Mouse (Mus musculus) left cerebral cortex, postnatal 4 days (tissue): Measurements from ENCODE around the gene Lrp6. TPM values are rescaled to one million over a fixed set of nuclear protein-coding genes. Genes with fewer than 3 reads are reported as not detected.

Source experiments
- DNase-seq: peaks from one replicate; pipeline ENCODE4 v3.0.0-alpha.2; 2022
- intact Hi-C: fragments of 180-260 bp; cut with DNase I; formaldehyde crosslinking; loops from one replicate; pipeline ENCODE4 v1.15.1; 2025
- total RNA-seq, 2 experiments: library from RNA; stranded (reverse); gene quantifications; 2 replicates each; pipeline ENCODE4 v1.2.3; 2021

Gene Lrp6
- total RNA-seq: 10 to 100 TPM; 50.1 to 51.5 TPM

DNA sequence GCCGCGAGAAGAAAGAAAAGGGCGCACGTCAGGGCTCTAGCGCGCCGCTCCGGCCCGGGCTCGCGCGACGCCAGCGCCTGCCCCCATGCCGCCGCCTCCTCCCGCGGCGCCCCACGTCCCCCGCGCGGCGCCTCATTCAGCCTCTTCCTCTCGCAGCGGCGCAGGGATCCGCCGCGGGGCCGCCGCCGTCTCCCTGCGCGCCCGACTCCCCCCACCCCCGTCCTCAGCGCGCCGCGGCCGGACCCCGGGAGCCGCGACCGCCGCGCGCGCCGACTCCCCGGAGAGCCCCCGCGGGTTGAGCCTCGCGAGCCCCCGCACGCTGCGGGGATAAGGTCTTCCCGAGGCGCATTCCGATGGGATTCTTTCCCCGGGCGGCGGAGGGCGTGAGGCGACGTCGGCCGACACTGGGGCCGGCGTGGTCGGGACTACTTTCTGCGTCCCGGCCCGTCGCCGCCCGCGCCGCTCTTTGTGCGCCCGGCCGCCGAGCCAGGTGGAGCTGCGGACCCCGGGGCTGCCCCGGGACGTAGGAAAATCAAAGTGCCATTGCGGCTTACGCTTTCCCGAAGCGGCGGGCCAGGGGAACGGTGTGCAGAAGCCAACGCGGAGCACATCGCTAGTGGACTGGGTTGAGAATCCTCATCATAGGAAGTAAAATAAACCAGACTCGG is at the start of gene Lrp6:
TSS of gene Lrp6 (minus strand) at position 148 of the 668 bp plus-strand sequence.
- intact Hi-C loops: loop anchor here (10.0 kb wide), 1 partner anchor 92 kb away; no protein-coding TSS in a partner anchor
- peak; percentile 86 for DNase-seq

DNA sequence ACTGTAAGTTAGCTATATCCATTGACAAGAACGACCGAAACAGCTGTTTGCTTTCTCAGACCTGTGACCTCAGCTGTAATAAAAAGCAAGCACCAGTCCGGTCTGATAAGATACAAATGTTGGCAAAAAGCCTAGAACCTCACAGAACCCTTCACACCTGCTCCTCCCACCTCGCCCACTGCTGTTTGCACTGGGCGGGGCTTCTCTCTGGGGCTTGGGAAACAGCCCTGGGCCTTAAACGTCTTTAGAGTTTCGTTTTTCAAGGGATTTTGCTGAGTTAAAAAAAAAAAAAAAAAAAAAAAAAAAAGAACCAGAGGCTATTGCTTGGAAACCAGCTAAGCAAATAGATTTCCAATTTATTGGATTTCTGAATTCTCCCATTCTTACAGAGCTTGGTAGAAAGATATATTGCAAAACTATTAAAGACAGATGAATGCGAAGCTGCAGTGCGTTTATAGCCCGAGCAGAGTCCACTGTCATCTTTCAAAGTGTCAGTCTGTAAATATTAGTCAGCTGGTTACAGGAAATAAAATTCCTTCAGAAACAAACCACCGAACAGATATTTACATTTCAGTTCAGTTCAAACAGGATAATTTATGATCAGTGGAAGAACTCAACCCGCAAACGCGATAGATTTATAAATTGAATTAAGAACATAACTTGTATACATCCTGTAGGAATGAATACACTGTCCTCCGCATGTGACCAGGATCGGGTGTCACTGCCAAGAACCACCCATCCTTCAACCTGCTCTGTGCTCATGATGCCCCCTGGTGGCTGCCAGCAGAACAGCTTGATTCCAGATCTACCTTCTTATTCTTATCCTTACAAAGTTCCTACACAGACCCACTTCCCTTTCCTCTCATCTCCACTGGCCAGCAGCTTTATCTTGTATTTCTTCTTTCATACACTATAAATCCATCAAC is 48.2 kb upstream of the Lrp6 start:
- peak; percentile 88 for DNase-seq
- intact Hi-C loops: loop anchor here (2.0 kb wide), 1 partner anchor 190 kb away; no protein-coding TSS in a partner anchor

DNA sequence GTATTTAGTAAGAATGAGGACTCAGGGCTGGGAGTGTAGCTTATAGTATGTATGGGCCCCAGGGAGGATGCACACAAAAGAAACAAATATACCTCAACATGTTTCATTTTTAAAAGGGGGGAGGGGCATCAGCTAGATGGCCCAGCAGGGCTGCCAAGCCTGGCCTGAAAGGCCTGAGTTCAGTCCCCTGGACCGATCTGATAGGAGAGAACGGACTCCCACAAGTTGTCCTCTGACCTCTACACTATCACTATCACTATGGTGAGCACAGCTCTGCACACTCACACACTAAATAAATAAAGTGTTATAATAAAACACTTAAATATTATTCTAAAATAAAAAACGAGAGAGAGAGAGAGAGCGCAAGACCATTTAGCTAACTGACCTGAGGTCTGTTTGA is 47.6 kb upstream of the Lrp6 start:
- no peak for DNase-seq
- intact Hi-C loops: loop anchor here (2.0 kb wide), 1 partner anchor 190 kb away; no protein-coding TSS in a partner anchor

DNA sequence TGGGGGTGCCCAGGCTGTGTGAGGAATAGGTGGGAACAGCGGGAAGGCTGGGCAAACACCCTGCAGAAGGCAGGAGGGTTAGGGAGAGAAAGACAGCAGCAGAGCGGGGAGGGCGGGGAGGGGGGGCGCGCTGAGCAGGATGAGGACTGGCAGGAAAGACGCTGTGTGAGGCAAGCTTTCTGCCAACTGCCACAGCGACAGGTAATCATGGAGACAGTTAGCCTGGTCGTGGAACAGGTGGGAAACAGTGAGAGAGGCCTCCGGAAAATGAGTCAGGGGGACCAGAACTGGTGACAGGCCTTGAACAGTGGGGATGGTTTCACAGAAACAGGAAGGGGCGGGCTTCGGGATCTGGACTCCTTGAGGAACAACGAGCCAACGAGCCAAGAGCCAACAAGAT is 45.1 kb upstream of the Lrp6 start:
- intact Hi-C loops: no loop called here

DNA sequence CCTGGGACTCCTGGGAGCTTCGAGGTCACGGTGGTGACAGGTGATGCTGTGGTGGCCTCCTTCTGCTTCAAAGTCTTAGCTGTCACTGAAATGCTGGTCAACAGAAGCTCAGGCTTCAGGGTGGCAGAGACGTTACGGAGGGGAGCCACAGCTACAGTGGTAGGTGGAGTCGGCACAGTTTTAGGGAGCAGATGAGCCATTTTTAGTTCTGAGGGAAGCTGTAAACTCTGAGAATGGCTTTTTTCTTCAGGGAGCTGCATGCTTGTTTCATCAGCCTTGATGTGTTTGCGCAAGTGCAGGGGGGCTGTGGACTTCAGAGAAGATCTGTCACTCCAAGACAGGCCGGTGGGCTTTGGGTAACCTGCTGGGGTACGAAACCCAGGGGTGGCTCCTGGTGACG is 43.6 kb upstream of the Lrp6 start:
- intact Hi-C loops: no loop called here
- DNase-seq: no peak

More for the DNA sequence above, 45.1 kb upstream of the Lrp6 start:
- peak; percentile 13 for DNase-seq

DNA sequence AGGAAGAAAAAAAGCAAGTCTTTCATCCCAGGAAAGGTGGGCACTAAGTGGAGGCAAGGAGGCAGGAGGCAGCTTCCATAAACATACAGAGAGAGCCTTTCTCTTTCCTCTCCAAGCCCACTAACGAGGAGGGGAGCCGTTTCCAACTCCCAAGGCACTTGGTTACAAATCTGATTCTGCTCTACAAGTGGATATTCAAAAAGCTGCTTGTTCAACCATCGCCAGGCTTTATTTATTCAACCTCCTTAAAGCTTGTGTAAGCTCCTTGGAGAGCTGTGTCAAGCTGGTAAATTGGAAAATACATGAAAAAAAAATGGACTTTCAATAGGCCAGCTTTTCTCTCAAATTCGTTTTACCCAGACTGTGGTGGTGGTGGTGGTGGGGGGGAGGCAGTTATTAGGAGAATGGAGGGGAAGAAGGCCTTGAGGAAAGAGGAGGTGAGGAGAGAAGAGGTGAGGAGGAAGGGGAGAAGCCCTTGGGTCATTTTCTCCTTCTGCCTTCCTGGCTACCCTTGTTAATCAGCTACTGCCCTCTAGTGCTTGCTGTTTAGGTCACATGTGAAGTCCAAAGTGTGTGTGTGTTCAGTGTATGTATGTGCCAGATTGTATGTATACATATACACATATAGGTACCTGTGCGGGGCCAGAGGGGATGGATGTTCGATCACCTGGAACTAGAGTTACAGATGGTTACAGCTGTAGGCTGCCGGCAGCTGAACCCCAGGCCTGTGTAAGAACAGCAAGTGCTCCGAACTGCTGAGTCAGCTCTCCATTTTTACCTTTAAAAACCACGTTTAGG is 40.4 kb upstream of the Lrp6 start:
- DNase-seq: peak; percentile 6
- intact Hi-C loops: loop anchor here (10.0 kb wide), 1 partner anchor 642 kb away; no protein-coding TSS in a partner anchor

DNA sequence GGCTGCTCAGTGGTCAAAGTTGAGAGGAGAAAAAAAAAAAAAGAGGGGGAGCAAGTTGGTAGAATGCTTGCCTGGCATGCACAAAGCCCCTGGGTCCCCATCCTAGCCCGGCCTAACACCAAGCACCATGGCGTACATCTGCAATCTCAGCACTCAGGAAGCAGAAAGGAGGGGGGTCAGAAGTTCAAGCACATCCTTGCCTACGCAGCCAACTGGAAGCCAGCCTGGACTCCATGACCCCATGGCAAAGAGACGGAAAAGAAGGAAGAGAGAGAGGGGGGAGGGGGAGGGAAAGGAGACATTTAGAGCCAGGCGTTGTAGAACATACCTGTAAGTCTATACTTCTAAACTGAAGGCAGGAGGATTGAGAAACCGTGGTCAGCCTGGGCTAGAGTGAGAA is 39.8 kb upstream of the Lrp6 start:
- intact Hi-C loops: loop anchor here (10.0 kb wide), 1 partner anchor 642 kb away; no protein-coding TSS in a partner anchor
- no peak for DNase-seq

DNA sequence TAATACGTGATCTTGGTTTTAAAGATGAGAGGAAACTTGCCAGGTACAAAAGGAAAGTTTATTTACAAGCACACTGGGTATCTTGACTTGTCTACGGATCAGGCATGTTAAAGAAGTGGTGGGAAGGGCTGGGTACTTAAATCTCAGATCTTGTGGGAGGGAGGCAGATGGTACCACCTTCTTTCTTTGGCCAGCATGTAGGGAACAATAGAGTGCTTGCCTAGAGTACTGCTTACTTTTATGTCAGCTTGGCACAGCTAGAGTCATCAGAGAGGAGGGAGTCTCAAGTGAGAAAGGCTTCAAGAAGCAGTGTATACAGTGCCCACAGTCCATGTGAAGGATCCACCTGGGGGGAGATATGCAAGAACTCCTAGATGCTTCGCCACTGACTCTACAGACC is 38.4 kb upstream of the Lrp6 start:
- intact Hi-C loops: loop anchor here (10.0 kb wide), 1 partner anchor 640 kb away; no protein-coding TSS in a partner anchor
- no peak for DNase-seq

DNA sequence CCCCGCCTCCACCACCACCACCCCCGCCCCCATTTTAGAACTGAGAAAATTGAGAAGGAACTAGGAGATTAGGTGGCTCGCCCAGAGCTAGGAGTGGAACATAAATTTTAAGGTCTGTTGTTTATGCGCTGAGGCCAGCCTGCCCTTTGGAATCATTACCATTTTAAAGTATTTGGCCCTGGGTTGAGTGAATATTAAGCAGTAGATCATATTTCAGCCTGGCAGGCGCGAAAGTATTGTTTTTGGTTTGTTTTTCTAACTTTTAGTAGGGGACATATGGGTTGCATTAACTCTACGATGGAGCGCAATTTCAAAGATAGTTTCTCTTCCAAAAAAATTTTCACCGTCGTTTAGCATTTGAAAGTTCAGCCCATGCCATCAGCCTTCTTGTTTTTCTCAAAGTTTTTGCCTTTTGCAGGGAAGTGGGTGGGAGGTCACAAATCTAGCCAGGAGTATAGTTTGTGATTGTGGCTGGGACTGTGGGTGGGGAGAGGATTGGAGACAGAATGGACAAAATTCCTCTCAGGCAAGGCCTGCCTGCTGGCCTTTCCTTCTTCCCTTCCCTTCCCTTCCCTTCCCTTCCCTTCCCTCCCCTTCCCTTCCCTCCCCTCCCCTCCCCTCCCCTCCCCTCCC is 35.7 kb upstream of the Lrp6 start:
- intact Hi-C loops: loop anchor here (10.0 kb wide), 1 partner anchor 638 kb away; no protein-coding TSS in a partner anchor
- DNase-seq: no peak

DNA sequence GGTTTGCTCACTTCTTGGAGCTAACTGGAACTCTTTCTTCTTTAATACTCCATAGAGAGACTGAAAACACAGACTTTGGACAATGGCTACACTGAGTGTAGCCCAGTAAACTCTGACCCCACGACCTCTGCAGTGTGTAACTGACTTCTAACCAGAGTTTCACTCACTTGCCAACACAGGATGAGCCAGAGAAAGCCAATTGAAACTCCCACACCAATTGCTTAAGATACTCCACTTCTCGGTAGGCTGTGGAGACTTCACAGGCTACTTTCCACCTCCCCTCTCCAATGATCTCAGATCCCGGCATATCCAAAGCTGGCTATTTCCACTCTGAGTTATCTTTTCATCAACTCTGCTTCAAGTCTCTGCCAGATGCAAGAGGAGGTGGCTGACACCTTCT is 35.0 kb upstream of the Lrp6 start:
- intact Hi-C loops: loop anchor here (10.0 kb wide), 1 partner anchor 637 kb away; no protein-coding TSS in a partner anchor
- no peak for DNase-seq

DNA sequence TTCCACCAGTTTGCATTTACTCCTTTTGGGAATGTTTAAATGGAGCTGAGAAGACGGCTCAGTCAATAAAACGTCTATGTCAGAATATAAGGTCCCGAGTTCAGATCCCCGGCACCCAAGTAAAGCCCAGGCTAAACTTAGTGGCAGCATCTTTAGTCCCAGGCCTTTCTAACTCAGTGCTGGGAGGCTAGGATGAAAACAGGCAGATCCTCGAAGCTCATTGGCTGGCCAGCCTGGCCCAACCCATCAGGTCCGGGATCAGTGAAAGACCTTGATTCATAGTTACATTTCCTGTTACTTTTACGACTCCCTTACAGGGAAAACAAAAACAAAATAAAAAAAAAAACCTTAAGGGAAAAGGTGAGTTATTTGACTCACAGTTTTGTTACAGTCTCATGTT is 34.4 kb upstream of the Lrp6 start:
- no peak for DNase-seq
- intact Hi-C loops: loop anchor here (10.0 kb wide), 1 partner anchor 636 kb away; no protein-coding TSS in a partner anchor

DNA sequence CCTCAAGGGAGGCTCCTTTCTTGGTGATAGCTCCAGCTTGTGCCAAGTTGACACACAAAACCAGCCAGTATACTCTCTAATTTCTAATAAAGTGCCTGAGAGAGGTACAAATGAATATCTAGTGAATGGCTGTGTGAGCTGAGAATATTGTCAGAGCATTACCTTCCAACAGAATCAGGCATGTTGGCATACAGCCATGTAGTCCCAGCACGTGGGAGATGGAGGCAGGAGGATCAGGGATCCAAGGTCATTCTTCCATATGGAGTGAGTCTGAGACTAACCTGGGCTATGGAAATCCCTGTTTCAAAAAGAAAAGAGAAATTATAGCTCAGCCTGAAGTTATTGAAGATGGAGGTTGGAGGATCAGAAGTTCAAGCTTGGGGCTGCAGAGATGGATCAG is 32.5 kb upstream of the Lrp6 start:
- DNase-seq: no peak
- intact Hi-C loops: no loop called here

DNA sequence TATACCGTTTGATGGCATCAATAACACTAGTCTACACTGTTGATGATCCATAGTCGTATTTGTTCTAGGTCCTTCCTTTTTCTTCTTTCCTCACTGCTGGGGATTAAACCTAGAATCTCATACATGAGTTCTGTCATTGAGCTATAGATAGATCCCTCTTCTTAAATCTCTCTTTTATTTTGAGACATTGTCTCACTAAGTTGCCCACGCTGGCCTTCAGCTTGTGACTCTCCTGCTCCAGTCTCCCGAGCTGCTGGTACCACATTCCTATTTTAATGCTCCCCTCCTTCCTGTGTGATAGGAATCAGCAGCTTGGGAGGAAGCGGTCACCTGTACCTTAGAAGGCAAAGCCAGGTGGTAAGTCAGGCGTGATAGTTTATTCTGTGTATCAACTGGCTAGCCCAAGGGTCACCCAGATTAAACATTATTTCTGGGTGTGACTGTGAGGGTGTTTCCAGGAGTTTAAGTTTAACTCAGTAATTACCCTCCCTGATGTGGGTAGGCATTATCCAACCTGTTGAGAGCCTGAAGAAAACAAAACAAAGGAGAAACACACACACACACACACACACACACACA is 31.0 kb upstream of the Lrp6 start:
- DNase-seq: no peak
- intact Hi-C loops: no loop called here

DNA sequence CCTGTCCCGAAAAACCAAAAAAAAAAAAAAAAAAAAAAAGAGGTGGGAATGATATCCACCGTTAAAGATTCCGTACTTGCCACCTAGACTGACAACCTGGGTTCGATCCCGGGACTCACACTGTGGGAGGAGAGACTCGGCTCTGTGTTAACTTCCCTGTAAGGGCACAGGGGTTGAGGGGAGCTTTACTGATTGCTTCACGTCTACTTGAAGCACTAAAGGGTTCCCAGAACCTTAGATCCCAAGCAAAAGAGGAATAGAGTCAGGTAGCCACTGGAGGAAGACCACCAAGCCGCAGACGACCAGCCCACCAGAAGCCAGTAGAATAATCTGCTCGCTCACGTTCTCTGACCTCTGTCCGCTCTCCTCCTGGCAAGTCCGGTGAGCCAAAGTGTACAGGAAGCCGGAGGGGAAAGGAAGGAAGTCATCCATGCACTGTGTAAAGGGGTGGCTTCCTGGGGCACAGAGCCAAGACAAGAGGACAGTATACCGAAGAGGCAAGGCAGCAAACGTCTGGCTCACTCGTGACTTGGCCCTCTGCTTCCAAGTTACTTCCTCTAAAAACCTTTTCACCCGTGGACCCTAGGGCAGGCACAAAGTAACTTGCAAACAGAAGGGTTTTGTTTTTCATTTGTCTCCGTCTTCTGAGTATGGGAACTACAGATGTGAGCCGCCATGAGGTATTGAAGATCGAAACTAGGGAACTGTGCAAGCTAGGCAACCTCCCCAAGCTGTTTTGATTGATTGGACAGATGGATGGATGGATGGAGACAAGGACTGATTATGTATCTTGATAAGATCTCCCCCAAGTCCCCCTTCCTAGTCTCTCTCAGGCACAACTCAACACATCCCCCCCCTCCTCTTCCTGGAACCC is 28.0 kb upstream of the Lrp6 start:
- intact Hi-C loops: no loop called here
- peak; percentile 2 for DNase-seq

DNA sequence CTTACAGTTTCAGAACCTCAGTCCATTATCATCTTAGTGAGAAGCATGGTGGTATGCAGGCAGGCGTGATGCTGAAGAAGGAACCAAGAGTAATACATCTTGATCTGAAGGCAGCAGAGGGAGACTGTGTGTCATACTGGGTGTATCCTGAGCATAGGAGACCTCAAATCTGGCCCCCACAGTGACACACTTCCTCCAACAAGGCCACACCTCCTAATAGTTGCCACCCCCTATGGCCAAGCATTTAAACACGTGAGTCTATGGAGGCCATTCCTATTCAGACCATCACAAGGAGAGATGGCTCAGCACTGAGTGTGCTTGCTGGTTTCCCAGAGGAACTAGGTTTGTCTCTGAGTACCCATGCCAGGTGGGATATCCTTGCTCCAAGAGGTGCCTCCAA is 24.8 kb upstream of the Lrp6 start:
- intact Hi-C loops: no loop called here
- DNase-seq: no peak

DNA sequence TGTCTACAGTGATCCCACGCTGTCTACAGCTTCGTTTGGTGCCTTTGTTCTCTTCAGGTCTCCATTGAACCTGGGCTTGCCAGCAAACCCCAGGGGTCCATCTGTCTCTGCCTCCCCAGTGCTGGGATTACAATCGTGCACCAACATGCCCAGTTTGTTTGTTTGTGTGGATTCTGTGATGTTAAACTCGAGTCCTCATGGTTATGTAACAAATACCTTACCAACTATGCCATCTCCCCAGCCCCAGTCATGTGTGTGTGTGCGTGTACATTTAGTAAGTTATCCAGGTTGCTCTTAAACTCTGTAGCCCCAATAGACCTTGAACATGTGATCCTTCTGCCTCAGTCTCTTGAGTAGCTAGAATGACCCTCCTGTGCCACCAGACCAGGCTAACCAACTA is 19.5 kb upstream of the Lrp6 start:
- no peak for DNase-seq
- intact Hi-C loops: no loop called here

DNA sequence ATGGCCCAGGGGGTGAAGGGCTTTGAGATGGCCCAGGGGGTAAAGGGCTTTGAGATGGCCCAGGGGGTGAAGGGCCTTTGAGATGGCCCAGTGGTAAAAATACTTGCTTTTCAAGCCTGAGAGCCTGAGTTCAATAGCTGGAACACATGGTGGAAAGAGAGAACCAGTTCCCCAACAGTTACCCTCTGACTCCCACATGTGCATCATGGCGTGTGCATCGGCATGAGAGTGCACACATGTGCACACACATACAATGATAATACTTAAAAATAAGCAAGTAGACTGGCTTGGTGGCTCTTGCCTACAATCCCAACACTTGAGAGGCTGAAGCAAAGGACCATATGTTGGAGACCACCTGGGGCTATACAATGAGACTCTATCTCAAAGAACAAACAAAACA is 17.9 kb upstream of the Lrp6 start:
- intact Hi-C loops: no loop called here
- no peak for DNase-seq

DNA sequence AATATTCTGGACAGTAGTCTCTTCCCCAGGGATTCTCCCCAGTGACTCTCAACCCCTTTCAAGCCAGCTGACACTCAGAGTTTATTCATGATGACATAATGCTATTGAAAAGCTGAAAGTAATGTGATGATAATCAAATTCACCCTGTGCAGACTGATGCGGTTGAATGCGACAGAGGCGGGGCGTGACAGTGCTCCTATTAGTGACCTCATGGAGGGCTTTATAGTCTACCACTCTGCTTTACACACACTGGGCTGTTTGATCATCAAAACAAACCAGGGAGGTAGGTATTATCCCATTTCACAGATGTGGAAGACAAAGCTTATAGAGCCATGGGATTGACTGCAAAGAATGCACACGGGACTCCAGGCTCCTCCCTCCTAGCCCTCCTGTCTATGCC is 15.3 kb upstream of the Lrp6 start:
- intact Hi-C loops: no loop called here
- no peak for DNase-seq

DNA sequence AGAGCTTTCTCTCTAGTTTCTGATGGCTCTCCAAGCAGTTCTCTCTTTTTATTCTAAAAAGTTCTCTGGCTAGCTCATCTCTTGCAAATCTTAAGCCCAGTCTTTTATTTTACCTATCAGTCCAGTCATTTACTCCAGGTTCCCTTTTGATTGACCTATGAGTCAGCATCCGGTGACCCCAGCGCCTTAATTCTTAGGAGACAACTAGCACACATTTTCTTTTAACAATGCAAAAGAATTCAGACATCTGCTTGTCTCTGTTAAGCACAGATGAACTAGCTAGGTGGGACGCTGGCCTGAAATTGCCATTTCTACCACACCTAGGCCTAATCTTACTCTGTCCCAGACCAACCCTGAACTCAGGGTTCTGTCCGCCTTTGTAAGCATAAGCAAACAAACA is 12.7 kb upstream of the Lrp6 start:
- intact Hi-C loops: no loop called here

More for the DNA sequence above, 12.7 kb upstream of the Lrp6 start:
- DNase-seq: no peak
